Mouse (Mus musculus): Measurements from ENCODE around the gene Bnip2.
A peak's percentile ranks its signal among the peaks of the same experiment; 100 is the strongest.

Gene Bnip2

GRCm38 (mm10) chr9:69989303-69990121, at the start of gene Bnip2:
Gene Bnip2 (plus strand): TSS chr9:69989466.
- DNase-seq = peak; percentile 92

- DNase-seq = peak; percentile 9
Observed at GRCm38 (mm10) chr9:69940839-69941490, 48.3 kb upstream of the Bnip2 start.

GRCm38 (mm10) chr9:69941556-69941955, 47.7 kb upstream of the Bnip2 start:
- no peak for DNase-seq

- DNase-seq = peak; percentile 83
Observed at GRCm38 (mm10) chr9:69948964-69949363, 40.3 kb upstream of the Bnip2 start.

GRCm38 (mm10) chr9:69949641-69950040, 39.6 kb upstream of the Bnip2 start:
- no peak for DNase-seq

- no peak for DNase-seq
Observed at GRCm38 (mm10) chr9:69961007-69961406, 28.3 kb upstream of the Bnip2 start.

GRCm38 (mm10) chr9:69964370-69964769, 24.9 kb upstream of the Bnip2 start:
- DNase-seq = no peak

- DNase-seq = no peak
Observed at GRCm38 (mm10) chr9:69985526-69985925, 3.7 kb upstream of the Bnip2 start.

- DNase-seq = no peak
Observed at GRCm38 (mm10) chr9:69986063-69986462, 3.2 kb upstream of the Bnip2 start.

- no peak for DNase-seq
Observed at GRCm38 (mm10) chr9:69986571-69986970, 2.7 kb upstream of the Bnip2 start.

GRCm38 (mm10) chr9:69987579-69987978, 1.7 kb upstream of the Bnip2 start:
- peak; percentile 76 for DNase-seq

GRCm38 (mm10) chr9:69988706-69989302, 462 bp upstream of the Bnip2 start:
- no peak for DNase-seq

GRCm38 (mm10) chr9:69990346-69990745, 1.1 kb downstream of the Bnip2 start:
- DNase-seq = peak; percentile 29

GRCm38 (mm10) chr9:69992841-69993277, 3.6 kb downstream of the Bnip2 start:
- peak; percentile 30 for DNase-seq

GRCm38 (mm10) chr9:69993479-69993878, 4.2 kb downstream of the Bnip2 start:
- no peak for DNase-seq

- no peak for DNase-seq
Observed at GRCm38 (mm10) chr9:69994547-69994946, 5.3 kb downstream of the Bnip2 start.

GRCm38 (mm10) chr9:69999318-69999717, 10.1 kb downstream of the Bnip2 start:
- DNase-seq = no peak

GRCm38 (mm10) chr9:70003516-70003915, 14.2 kb downstream of the Bnip2 start:
- no peak for DNase-seq

GRCm38 (mm10) chr9:70006984-70007383, 17.7 kb downstream of the Bnip2 start:
- no peak for DNase-seq

- no peak for DNase-seq
Observed at GRCm38 (mm10) chr9:70007506-70008248, 18.4 kb downstream of the Bnip2 start.

- DNase-seq = no peak
Observed at GRCm38 (mm10) chr9:70009754-70010304, 20.6 kb downstream of the Bnip2 start.

- no peak for DNase-seq
Observed at GRCm38 (mm10) chr9:70010781-70011473, 21.7 kb downstream of the Bnip2 start.
